Mouse (Mus musculus) heart, adult 2 months (tissue): ENCODE results near the gene Sec62. TPM values are rescaled to one million over a fixed set of nuclear protein-coding genes. Genes with fewer than 3 reads are reported as not detected.
"Not testable (repeated sequence)": the region's sequence is repeated elsewhere in the genome, so short reads cannot be mapped to it uniquely, and the experiment has no call there.

ENCODE experiments used
- DNase-seq, 2 experiments: peaks; one replicate each; pipeline ENCODE4 v3.0.0; 2021
- H3K27ac ChIP-seq: fragments of 200-600 bp; 2 replicates; pipeline ENCODE4 v1.8.1; 2022
- H3K27me3 ChIP-seq: fragments of 200-500 bp; 2 replicates; pipeline ENCODE4 v1.6.1; 2012; ENCODE audit warnings: mild to moderate bottlenecking, low read length, inconsistent platforms, mixed read lengths; ENCODE audit not compliant: control insufficient read depth, insufficient read depth
- H3K36me3 ChIP-seq: fragments of 200-500 bp; 2 replicates; pipeline ENCODE4 v1.6.1; 2012; ENCODE audit warnings: low read length, inconsistent platforms; ENCODE audit not compliant: control insufficient read depth, insufficient read depth
- H3K4me1 ChIP-seq: fragments of 200-500 bp; 2 replicates; pipeline ENCODE4 v1.6.1; 2011; ENCODE audit warnings: low read length; ENCODE audit not compliant: control insufficient read depth, insufficient read depth
- H3K4me3 ChIP-seq: fragments of 200-600 bp; 2 replicates; pipeline ENCODE4 v1.8.1; 2022
- H3K79me2 ChIP-seq: fragments of 200-500 bp; replicated peaks from 2 replicates; pipeline ENCODE4 v1.6.1; 2012; ENCODE audit warnings: mild to moderate bottlenecking, inconsistent platforms, low read length, moderate library complexity, mixed read lengths; ENCODE audit not compliant: control insufficient read depth, insufficient read depth
- H3K9ac ChIP-seq: fragments of 200-500 bp; 2 replicates; pipeline ENCODE4 v1.6.1; 2012; ENCODE audit warnings: low read depth, mild to moderate bottlenecking, control low read depth, inconsistent platforms, low read length, mixed read lengths
- CTCF ChIP-seq: fragments of 200-600 bp; IDR thresholded peaks from 2 replicates; pipeline ENCODE4 v1.8.1; 2022; ENCODE audit warnings: antibody characterized with exemption, mild to moderate bottlenecking, moderate library complexity
- EP300 ChIP-seq: fragments of 200-500 bp; IDR thresholded peaks from 2 replicates; pipeline ENCODE4 v1.6.1; 2011; ENCODE audit warnings: low read depth, low read length, control low read depth; ENCODE audit not compliant: insufficient read depth
- POLR2A ChIP-seq: fragments of 200-500 bp; IDR thresholded peaks from 2 replicates; pipeline ENCODE4 v1.6.1; 2011; ENCODE audit warnings: mild to moderate bottlenecking, low read depth, low read length, control low read depth; ENCODE audit not compliant: insufficient read depth
- WGBS: fragments of 180-500 bp; shearing (Covaris S2); methylation state at CpG from one replicate; pipeline ENCODE4 v1.1.7; 2018; 5-methylcytosine and 5-hydroxymethylcytosine counted together
- intact Hi-C: fragments of 180-260 bp; cut with DNase I; formaldehyde crosslinking; loops from one replicate; pipeline ENCODE4 v1.15.1; 2025
- polyA plus RNA-seq: library from polyadenylated mRNA; depleted of rRNA; stranded (reverse); fragments of >200 nt; gene quantifications from 2 replicates; pipeline ENCODE4 v1.2.3, GENCODE M21; 2012
- total RNA-seq, 2 experiments: library from RNA; stranded (reverse); gene quantifications; 2 replicates each; pipeline ENCODE4 v1.2.3; 2021

Gene Sec62
- total and polyA plus RNA-seq, 3 experiments = 12.9 to 41.5 (median 36.6) TPM

DNA sequence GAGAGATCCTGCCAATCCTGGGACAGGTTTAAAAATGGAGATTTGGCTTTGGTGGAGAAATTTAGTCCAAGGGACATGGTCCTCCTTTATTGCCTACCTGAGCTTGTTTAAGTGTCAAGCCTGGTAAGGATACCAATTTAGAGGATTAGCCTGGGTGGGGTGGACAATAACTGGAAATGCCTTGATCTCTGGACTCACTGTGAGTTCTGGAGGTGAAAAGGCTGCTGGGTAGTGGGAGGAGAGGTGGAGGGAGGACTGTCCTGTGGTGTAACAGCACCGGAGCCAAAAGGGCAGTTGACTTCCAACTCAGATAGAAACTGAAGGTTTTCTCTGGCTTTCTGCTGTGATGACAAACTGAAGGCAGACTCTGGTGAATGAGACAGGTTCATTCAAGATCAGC is 54.7 kb downstream of the Sec62 start:
- DNase-seq = no peak
- no peak overlapping the region for H3K9ac ChIP-seq
- intact Hi-C loops = no loop called here
- TF ChIP-seq POLR2A (no peak), EP300 (no peak), CTCF (no peak)
- no peaks in the 10 kb centered on the region for H3K79me2 ChIP-seq
- no peaks in the 10 kb centered on the region for H3K27me3 ChIP-seq
- H3K4me3 ChIP-seq = no peak overlapping the region
- WGBS = 44% methylated on average over 1 of the region's 1 CpGs
- no peak overlapping the region for H3K27ac ChIP-seq
- H3K4me1 ChIP-seq = no peaks in the 10 kb centered on the region
- no peaks in the 10 kb centered on the region for H3K36me3 ChIP-seq

DNA sequence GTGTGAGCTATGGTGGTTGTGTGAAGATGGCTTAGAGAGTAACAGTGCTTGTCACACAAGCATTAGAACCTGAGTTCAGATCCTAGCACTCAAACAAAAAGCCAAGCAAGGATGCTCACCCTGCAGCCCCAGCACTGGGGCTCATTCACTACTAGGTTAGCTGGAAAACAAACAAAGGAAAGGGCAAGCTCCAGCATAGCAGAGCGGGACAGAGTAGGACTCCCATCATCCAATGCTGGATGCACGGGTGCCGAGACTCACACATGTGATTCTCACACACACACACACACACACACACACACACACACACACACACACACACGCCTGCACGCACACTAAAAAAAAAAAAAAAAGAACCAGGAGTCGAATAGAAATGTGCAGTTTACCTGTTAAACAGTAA is 58.7 kb downstream of the Sec62 start:
- H3K36me3 ChIP-seq = no peaks in the 10 kb centered on the region
- WGBS = 92% methylated on average over 5 of the region's 6 CpGs
- H3K27ac ChIP-seq = no peak overlapping the region
- no peak for TF ChIP-seq CTCF
- TF ChIP-seq POLR2A = no peak
- TF ChIP-seq EP300 = no peak
- H3K27me3 ChIP-seq = 0 out of 2 replicates have a peak, but pooled peaks cover 2% of the 10 kb centered on the region
- DNase-seq = no peak
- intact Hi-C loops = loop anchor here (5.0 to 10.0 kb wide), 3 partner anchors 51 to 157 kb away; partner anchors contain the start of gene Lrrc31
- no peak overlapping the region for H3K4me3 ChIP-seq
- no peaks in the 10 kb centered on the region; the same call in 1 of the 2 replicates for H3K4me1 ChIP-seq
- no peak overlapping the region for H3K9ac ChIP-seq
- no peaks in the 10 kb centered on the region for H3K79me2 ChIP-seq

DNA sequence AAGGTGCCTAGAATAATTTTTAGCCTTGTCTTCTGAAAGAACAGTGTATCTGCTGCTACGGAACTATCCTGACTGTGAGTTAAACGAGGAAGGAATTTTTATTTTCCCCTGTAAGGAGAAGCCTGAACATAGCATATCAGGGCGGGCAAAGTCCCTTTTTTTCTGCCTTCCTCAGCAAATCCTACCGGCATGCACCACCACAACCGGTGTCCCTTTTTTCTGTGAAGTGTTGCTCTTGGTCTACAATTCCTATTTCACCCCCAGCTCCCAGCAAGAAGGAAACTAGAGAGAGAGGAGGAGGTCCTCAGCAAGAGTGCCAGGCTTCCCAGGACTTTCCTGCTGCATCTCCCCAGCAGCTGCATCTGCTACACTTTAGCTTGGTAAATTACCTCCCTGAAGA is 60.9 kb downstream of the Sec62 start:
- H3K4me3 ChIP-seq = no peak overlapping the region
- H3K27ac ChIP-seq = no peak overlapping the region
- TF ChIP-seq POLR2A (no peak), EP300 (no peak), CTCF (no peak)
- DNase-seq = no peak
- intact Hi-C loops = loop anchor here (5.0 to 10.0 kb wide), 3 partner anchors 49 to 159 kb away; partner anchors contain the start of gene Lrrc31
- H3K36me3 ChIP-seq = no peaks in the 10 kb centered on the region
- H3K9ac ChIP-seq = no peak overlapping the region
- H3K4me1 ChIP-seq = no peaks in the 10 kb centered on the region; the same call in 1 of the 2 replicates
- 85% methylated on average over 5 of the region's 5 CpGs for WGBS
- no peaks in the 10 kb centered on the region for H3K79me2 ChIP-seq
- H3K27me3 ChIP-seq = 0 out of 2 replicates have a peak, but pooled peaks cover 2% of the 10 kb centered on the region

DNA sequence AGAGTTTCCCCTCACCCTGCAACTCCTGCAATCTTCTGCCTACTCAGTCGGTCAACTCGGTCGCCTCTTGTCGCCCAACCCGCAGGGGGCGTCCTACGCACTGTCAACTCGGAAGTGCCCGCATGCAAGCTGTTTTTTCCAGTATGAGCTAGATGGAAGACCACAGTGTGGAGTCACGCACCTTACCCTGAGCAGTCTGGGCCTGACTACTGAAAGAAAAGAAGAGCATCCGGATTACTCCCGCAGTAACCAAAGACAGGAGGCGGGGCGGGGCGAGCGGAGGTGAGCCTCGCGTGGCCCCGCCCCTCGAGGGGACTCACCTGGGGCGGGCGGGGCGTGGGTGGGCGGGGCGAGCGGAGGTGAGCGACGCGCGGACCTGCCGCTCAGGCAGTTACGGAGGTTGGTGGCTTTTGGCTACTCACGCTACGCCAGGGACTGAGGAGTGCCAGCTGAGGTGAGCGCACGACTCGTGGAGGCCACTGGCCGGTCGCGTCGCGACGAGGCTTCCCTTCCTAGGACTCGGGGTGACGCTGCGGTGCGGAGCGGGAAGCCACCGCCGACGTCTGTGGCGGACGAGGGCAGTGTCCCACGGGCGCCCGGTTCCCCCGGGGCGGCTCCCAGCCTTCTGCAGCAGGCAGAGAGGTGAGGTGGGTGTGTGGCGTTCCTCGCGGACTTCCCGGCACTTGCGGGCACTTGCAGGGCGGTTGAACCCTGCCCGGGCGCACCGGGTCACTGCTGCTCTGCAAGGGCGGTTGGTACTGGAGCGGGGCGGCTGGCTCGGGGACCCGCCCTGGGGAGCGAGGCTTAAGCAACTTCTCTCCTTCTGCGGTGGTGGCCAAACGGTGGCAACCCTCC is 63.2 kb downstream of the Sec62 start, which contains the start of gene Gpr160:
Gene Gpr160 (plus strand): TSS at position 347 of the 855 bp plus-strand sequence.
- peak within 1 kb of the TSS; percentile 43 for H3K27ac ChIP-seq
- peak; percentile 69 for TF ChIP-seq CTCF
- TF ChIP-seq EP300 = no peak
- 0 out of 2 replicates have a peak, but pooled peaks have one; percentile 26 for TF ChIP-seq POLR2A
- peak within 1 kb of the TSS; percentile 75 for H3K9ac ChIP-seq
- peak; percentile 75 for DNase-seq
- H3K4me1 ChIP-seq = no peaks in the 10 kb centered on the region; the same call in 1 of the 2 replicates
- peak within 1 kb of the TSS; percentile 63 for H3K4me3 ChIP-seq
- 0 out of 2 replicates have a peak, but pooled peaks cover 2% of the 10 kb centered on the region for H3K27me3 ChIP-seq
- WGBS = 1% methylated on average over 74 of the region's 75 CpGs
- H3K79me2 ChIP-seq = no peaks in the 10 kb centered on the region
- intact Hi-C loops = loop anchor here (10.0 kb wide), 2 partner anchors 119 to 161 kb away; partner anchors contain the start of gene Lrrc31
- no peaks in the 10 kb centered on the region for H3K36me3 ChIP-seq

DNA sequence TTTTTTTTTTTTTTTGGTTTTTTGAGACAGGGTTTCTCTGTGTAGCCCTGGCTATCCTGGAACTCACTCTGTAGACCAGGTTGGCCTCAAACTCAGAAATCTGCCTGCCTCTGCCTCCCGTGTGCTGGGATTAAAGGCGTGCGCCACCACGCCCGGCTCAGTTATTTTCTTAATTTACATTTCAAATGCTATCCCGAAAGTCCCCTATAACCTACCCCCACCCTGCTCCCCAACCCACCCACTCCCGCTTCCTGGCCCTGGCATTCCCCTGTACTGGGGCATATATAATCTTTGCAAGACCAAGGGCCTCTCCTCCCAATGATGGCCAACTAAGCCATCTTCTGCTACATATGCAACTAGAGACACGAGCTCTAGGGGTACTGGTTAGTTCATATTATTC is 66.9 kb downstream of the Sec62 start:
- H3K36me3 ChIP-seq, H3K79me2 ChIP-seq, H3K9ac ChIP-seq, H3K27me3 ChIP-seq, H3K4me3 ChIP-seq, DNase-seq, H3K4me1 ChIP-seq, H3K27ac ChIP-seq: not testable (repeated sequence)
- WGBS = 92% methylated on average over 8 of the region's 8 CpGs
- intact Hi-C loops = loop anchor here (10.0 kb wide), 2 partner anchors 115 to 165 kb away; partner anchors contain the start of gene Lrrc31

DNA sequence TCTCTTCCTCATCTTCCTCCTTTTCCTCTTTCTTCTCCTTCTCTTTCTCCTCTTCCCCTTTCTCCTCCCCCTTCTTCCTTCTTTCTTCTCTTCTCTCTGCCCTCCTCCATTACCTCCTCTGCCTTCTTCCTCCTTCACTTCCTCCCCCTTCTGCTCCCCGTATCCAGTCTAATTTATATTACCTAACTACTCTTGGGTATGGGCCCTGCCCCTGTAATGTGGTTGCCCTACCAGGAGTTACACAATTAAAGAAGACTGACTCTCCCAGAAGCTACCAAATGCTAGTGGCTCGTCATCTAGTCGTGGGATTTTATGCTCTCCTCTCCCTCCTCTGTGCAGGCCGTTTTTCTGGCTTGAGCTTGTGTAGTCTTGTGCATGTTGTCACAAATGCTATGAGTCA is 68.0 kb downstream of the Sec62 start:
- WGBS = 72% methylated on average over 4 of the region's 4 CpGs
- intact Hi-C loops = no loop called here
- TF ChIP-seq POLR2A (no peak), CTCF (no peak), EP300 (no peak)
- Histone ChIP-seq H3K4me1 (peaks cover 1% of the 10 kb centered on the region; the same call in 1 of the 2 replicates), H3K27me3 (no peaks in the 10 kb centered on the region), H3K9ac (no peak overlapping the region), H3K79me2 (no peaks in the 10 kb centered on the region), H3K36me3 (no peaks in the 10 kb centered on the region; the same call in 1 of the 2 replicates), H3K4me3 (no peak overlapping the region), H3K27ac (no peak overlapping the region)
- no peak for DNase-seq
